Mouse (Mus musculus): ENCODE measurements around the gene Syne4. TPM values are rescaled to one million over a fixed set of nuclear protein-coding genes. Genes with fewer than 3 reads are reported as not detected.

The Syne4 gene
- total RNA-seq, 1 experiment, result 14.5 TPM

DNA sequence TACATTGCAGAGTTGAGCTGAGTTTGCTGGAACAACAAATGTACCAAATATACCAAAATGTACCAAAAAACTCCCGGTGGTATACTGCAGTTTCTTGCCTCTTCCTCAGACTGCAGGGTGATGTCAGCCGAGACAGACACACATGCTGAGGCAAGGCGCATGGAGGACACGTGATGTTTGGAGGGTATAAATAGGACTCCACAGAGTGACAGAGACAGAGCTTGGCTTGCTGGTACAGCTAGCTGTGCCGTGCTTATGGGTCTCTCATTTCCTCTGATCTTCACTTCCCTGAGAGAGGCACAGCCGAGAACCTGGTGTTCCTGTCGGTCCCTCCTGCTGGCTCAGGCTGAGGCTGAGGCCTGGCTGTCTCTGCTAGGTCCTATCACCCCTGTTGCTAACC is 31.9 kb upstream of the Syne4 start:
- in situ Hi-C loops (cut with MboI; ENCODE audit: low sequenced_read_pairs in 2 of 2, unreplicated experiment in 2 of 2), result no loop called here
- TF ChIP-seq ZC3H11A (IDR thresholded peaks at IDR 0.05; ENCODE audit: borderline replicate concordance, low read depth, low read length), result no peak
- no peak for TF ChIP-seq MAFK (IDR thresholded peaks at IDR 0.05; ENCODE audit: insufficient read depth, low read depth, low read length)
- no peak for TF ChIP-seq CHD2 (IDR thresholded peaks at IDR 0.05; ENCODE audit: low read depth, low read length)
- no peak for TF ChIP-seq ZNF384 (IDR thresholded peaks at IDR 0.05; ENCODE audit: low read depth, low read length)
- TF ChIP-seq HCFC1 (IDR thresholded peaks at IDR 0.05; ENCODE audit: borderline replicate concordance, insufficient read depth, low read length), result no peak
- no peak for DNase-seq (ENCODE audit: low read depth, low spot score)
- no peak overlapping the region for H3K4me3 ChIP-seq (ENCODE audit: insufficient read depth in 1 of 2, low read depth in 1 of 2, low read length in 2 of 2, poor library complexity in 1 of 2, severe bottlenecking in 1 of 2)
- no peaks in the 10 kb centered on the region for H3K9me3 ChIP-seq (ENCODE audit: control insufficient read depth, insufficient read depth, low read depth, low read length)
- peaks cover 2 to 7% of the 10 kb centered on the region in 2 experiments; a peak in 2 of 4 replicates for H3K4me1 ChIP-seq (ENCODE audit: control insufficient read depth in 2 of 2, insufficient read depth in 2 of 2, low read length in 2 of 2, poor library complexity in 1 of 2)
- H3K9ac ChIP-seq (ENCODE audit: insufficient read depth, low read depth, low read length, poor library complexity, severe bottlenecking), result no peak overlapping the region
- H3K36me3 ChIP-seq (ENCODE audit: control insufficient read depth, insufficient read depth, low read length, poor library complexity, severe bottlenecking), result no peaks in the 10 kb centered on the region
- H3K27ac ChIP-seq (ENCODE audit: insufficient read depth, low read depth, low read length, poor library complexity, severe bottlenecking), result no peak overlapping the region

GRCm38 (mm10) chr7:30286701-30287410 is 27.8 kb upstream of the Syne4 start:
- no peaks in the 10 kb centered on the region for H3K36me3 ChIP-seq (ENCODE audit: control insufficient read depth, insufficient read depth, low read length, poor library complexity, severe bottlenecking)
- H3K27ac ChIP-seq (ENCODE audit: insufficient read depth, low read depth, low read length, poor library complexity, severe bottlenecking), result no peak overlapping the region
- peaks cover 0 to 11% of the 10 kb centered on the region in 2 experiments; a peak in 1 of 4 replicates for H3K4me1 ChIP-seq (ENCODE audit: control insufficient read depth in 2 of 2, insufficient read depth in 2 of 2, low read length in 2 of 2, poor library complexity in 1 of 2)
- DNase-seq (ENCODE audit: low read depth, low spot score), result no peak
- H3K9ac ChIP-seq (ENCODE audit: insufficient read depth, low read depth, low read length, poor library complexity, severe bottlenecking), result no peak overlapping the region
- in situ Hi-C loops (cut with MboI; ENCODE audit: low sequenced_read_pairs in 2 of 2, unreplicated experiment in 2 of 2), result no loop called here
- no peak overlapping the region for H3K4me3 ChIP-seq (ENCODE audit: insufficient read depth in 1 of 2, low read depth in 1 of 2, low read length in 2 of 2, poor library complexity in 1 of 2, severe bottlenecking in 1 of 2)
- H3K9me3 ChIP-seq (ENCODE audit: control insufficient read depth, insufficient read depth, low read depth, low read length), result no peaks in the 10 kb centered on the region
- TF ChIP-seq ZNF384 (IDR thresholded peaks at IDR 0.05; ENCODE audit: low read depth, low read length) (peak; percentile 74), ZC3H11A (IDR thresholded peaks at IDR 0.05; ENCODE audit: borderline replicate concordance, low read depth, low read length) (no peak)

DNA sequence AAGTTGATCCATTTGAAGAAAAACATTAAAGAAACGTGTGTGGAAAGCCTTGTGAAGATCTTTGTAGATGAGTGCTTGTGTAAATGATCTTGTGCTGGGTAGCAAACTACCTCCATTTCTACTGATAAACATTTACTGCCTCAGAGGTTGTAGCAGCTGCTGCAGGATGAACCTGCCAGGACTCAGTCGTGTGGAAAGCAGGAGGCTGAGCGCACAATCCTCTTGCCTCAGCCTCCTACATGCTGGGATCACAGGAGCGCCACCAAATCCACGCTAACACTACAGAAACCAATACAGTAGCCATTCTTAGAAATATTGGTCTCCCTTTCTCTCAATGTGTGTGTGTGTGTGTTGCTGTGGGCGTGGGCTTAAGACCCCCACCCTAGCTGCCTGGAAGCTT is 26.6 kb upstream of the Syne4 start:
- no peak for DNase-seq (ENCODE audit: low read depth, low spot score)
- Histone ChIP-seq H3K36me3 (ENCODE audit: control insufficient read depth, insufficient read depth, low read length, poor library complexity, severe bottlenecking) (no peaks in the 10 kb centered on the region), H3K27ac (ENCODE audit: insufficient read depth, low read depth, low read length, poor library complexity, severe bottlenecking) (no peak overlapping the region), H3K9ac (ENCODE audit: insufficient read depth, low read depth, low read length, poor library complexity, severe bottlenecking) (no peak overlapping the region), H3K9me3 (ENCODE audit: control insufficient read depth, insufficient read depth, low read depth, low read length) (no peaks in the 10 kb centered on the region), H3K4me3 (ENCODE audit: insufficient read depth in 1 of 2, low read depth in 1 of 2, low read length in 2 of 2, poor library complexity in 1 of 2, severe bottlenecking in 1 of 2) (no peak overlapping the region), H3K4me1 (ENCODE audit: control insufficient read depth in 2 of 2, insufficient read depth in 2 of 2, low read length in 2 of 2, poor library complexity in 1 of 2) (peaks cover 0 to 11% of the 10 kb centered on the region in 2 experiments; a peak in 1 of 4 replicates)
- in situ Hi-C loops (cut with MboI; ENCODE audit: low sequenced_read_pairs in 2 of 2, unreplicated experiment in 2 of 2), result no loop called here
- TF ChIP-seq ZC3H11A (IDR thresholded peaks at IDR 0.05; ENCODE audit: borderline replicate concordance, low read depth, low read length) (no peak), CHD2 (IDR thresholded peaks at IDR 0.05; ENCODE audit: low read depth, low read length) (no peak), MAFK (IDR thresholded peaks at IDR 0.05; ENCODE audit: insufficient read depth, low read depth, low read length) (no peak), ZNF384 (IDR thresholded peaks at IDR 0.05; ENCODE audit: low read depth, low read length) (no peak), HCFC1 (IDR thresholded peaks at IDR 0.05; ENCODE audit: borderline replicate concordance, insufficient read depth, low read length) (no peak)

- in situ Hi-C loops (cut with MboI; ENCODE audit: low sequenced_read_pairs in 2 of 2, unreplicated experiment in 2 of 2), result no loop called here
- H3K4me1 ChIP-seq (ENCODE audit: control insufficient read depth in 2 of 2, insufficient read depth in 2 of 2, low read length in 2 of 2, poor library complexity in 1 of 2), result peaks cover 0 to 11% of the 10 kb centered on the region in 2 experiments; a peak in 1 of 4 replicates
- no peak overlapping the region for H3K27ac ChIP-seq (ENCODE audit: insufficient read depth, low read depth, low read length, poor library complexity, severe bottlenecking)
Measured at GRCm38 (mm10) chr7:30289071-30289713, 25.4 kb upstream of the Syne4 start.

More at GRCm38 (mm10) chr7:30289071-30289713, 25.4 kb upstream of the Syne4 start:
- no peaks in the 10 kb centered on the region for H3K36me3 ChIP-seq (ENCODE audit: control insufficient read depth, insufficient read depth, low read length, poor library complexity, severe bottlenecking)
- no peak for DNase-seq (ENCODE audit: low read depth, low spot score)
- H3K9ac ChIP-seq (ENCODE audit: insufficient read depth, low read depth, low read length, poor library complexity, severe bottlenecking), result no peak overlapping the region
- H3K4me3 ChIP-seq (ENCODE audit: insufficient read depth in 1 of 2, low read depth in 1 of 2, low read length in 2 of 2, poor library complexity in 1 of 2, severe bottlenecking in 1 of 2), result peak overlapping the region; percentile 13 to 21; a peak in 1 of 4 replicates
- no peak for TF ChIP-seq ZC3H11A (IDR thresholded peaks at IDR 0.05; ENCODE audit: borderline replicate concordance, low read depth, low read length)
- TF ChIP-seq HCFC1 (IDR thresholded peaks at IDR 0.05; ENCODE audit: borderline replicate concordance, insufficient read depth, low read length), result no peak
- TF ChIP-seq MAFK (IDR thresholded peaks at IDR 0.05; ENCODE audit: insufficient read depth, low read depth, low read length), result no peak
- no peak for TF ChIP-seq ZNF384 (IDR thresholded peaks at IDR 0.05; ENCODE audit: low read depth, low read length)
- no peak for TF ChIP-seq CHD2 (IDR thresholded peaks at IDR 0.05; ENCODE audit: low read depth, low read length)
- no peaks in the 10 kb centered on the region for H3K9me3 ChIP-seq (ENCODE audit: control insufficient read depth, insufficient read depth, low read depth, low read length)

All from ES-E14 (cell line).